In genomic region chr15:95654211-95654897, GRCm38 (mm10) we compare ENCODE assay signal across 8 mouse cellular contexts. TPM values are rescaled to one million over a fixed set of nuclear protein-coding genes. Genes with fewer than 3 reads are reported as not detected.
DNase-seq lines count a peak whose midpoint lies in the region; ATAC-seq lines count a peak whose summit lies in the region.

No protein-coding gene starts in this region.

- WGBS in embryonic facial prominence, embryonic 12.5 days: 1% methylated on average over 49 of the region's 49 CpGs
- WGBS in limb, embryonic 12.5 days: under 1% methylated on average over 49 of the region's 49 CpGs
- WGBS in stomach, embryonic 14.5 days: 2% methylated on average over 48 of the region's 49 CpGs

- H3K4me1 ChIP-seq in embryonic facial prominence, embryonic 12.5 days: peaks cover 11% of the 10 kb centered on the region
- H3K4me1 ChIP-seq in limb, embryonic 12.5 days (replicated peaks): peaks cover 16% of the 10 kb centered on the region
- H3K4me1 ChIP-seq in stomach, embryonic 14.5 days (ENCODE audit: control insufficient read depth, insufficient read depth, low read length): peaks cover 6% of the 10 kb centered on the region; the same call in 1 of the 2 replicates

- no peaks in the 10 kb centered on the region for H3K9me3 ChIP-seq in embryonic facial prominence, embryonic 12.5 days
- no peaks in the 10 kb centered on the region for H3K9me3 ChIP-seq in limb, embryonic 12.5 days
- H3K9me3 ChIP-seq in stomach, embryonic 14.5 days (ENCODE audit: control insufficient read depth, low read depth, low read length): no peaks in the 10 kb centered on the region

- 0 out of 2 replicates have a peak, but pooled peaks have one; percentile 35 for ATAC-seq in embryonic facial prominence, embryonic 12.5 days (ENCODE audit: insufficient number of reproducible peaks, insufficient read depth, low FRiP score, low TSS enrichment)
- ATAC-seq in limb, embryonic 12.5 days (ENCODE audit: insufficient number of reproducible peaks, insufficient read depth, low FRiP score, low TSS enrichment, low read depth): peak; percentile 37; the same call in 1 of the 2 replicates
- 0 out of 2 replicates have a peak, but pooled peaks have one; percentile 28 for ATAC-seq in stomach, embryonic 14.5 days (ENCODE audit: insufficient number of reproducible peaks, insufficient read depth, low FRiP score, low read depth)
- no peak for ATAC-seq in megakaryocyte progenitor cell, adult 5-6 weeks (replicated peaks; ENCODE audit: poor library complexity)

- peak; percentile 8 for DNase-seq in layer of hippocampus, adult 9-11 months
- no peak for DNase-seq in layer of hippocampus, adult 11-12 months (ENCODE audit: low spot score)
- peak; percentile 14 for DNase-seq in adrenal gland, postnatal 25 days
- no peak for DNase-seq in B cell, adult 2 months

- no peak overlapping the region for H3K27ac ChIP-seq in embryonic facial prominence, embryonic 12.5 days
- H3K27ac ChIP-seq in limb, embryonic 12.5 days: no peak overlapping the region
- no peak overlapping the region for H3K27ac ChIP-seq in stomach, embryonic 14.5 days (ENCODE audit: low read length)

- H3K9ac ChIP-seq in embryonic facial prominence, embryonic 12.5 days: peak overlapping the region; percentile 39; the same call in 1 of the 2 replicates
- peak overlapping the region; percentile 62 for H3K9ac ChIP-seq in limb, embryonic 12.5 days (replicated peaks)
- H3K9ac ChIP-seq in stomach, embryonic 14.5 days (replicated peaks; ENCODE audit: low read depth, low read length): 0 out of 2 replicates have a peak overlapping the region, but pooled peaks have one; percentile 3

- H3K4me3 ChIP-seq in embryonic facial prominence, embryonic 12.5 days: peak overlapping the region; percentile 40
- peak overlapping the region; percentile 49 for H3K4me3 ChIP-seq in limb, embryonic 12.5 days (replicated peaks)
- peak overlapping the region; percentile 30 for H3K4me3 ChIP-seq in stomach, embryonic 14.5 days (ENCODE audit: low read depth, low read length)

- peak overlapping the region; percentile 73 for H3K4me2 ChIP-seq in embryonic facial prominence, embryonic 12.5 days (replicated peaks)
- H3K4me2 ChIP-seq in limb, embryonic 12.5 days: peak overlapping the region; percentile 82
- H3K4me2 ChIP-seq in stomach, embryonic 14.5 days (replicated peaks; ENCODE audit: low read depth, low read length): peak overlapping the region; percentile 60

- H3K27me3 ChIP-seq in embryonic facial prominence, embryonic 12.5 days: peaks cover 62% of the 10 kb centered on the region
- H3K27me3 ChIP-seq in limb, embryonic 12.5 days: peaks cover 61% of the 10 kb centered on the region
- peaks cover 44% of the 10 kb centered on the region for H3K27me3 ChIP-seq in stomach, embryonic 14.5 days (ENCODE audit: control insufficient read depth, insufficient read depth, low read length)

- H3K36me3 ChIP-seq in embryonic facial prominence, embryonic 12.5 days: no peaks in the 10 kb centered on the region
- H3K36me3 ChIP-seq in limb, embryonic 12.5 days: no peaks in the 10 kb centered on the region
- no peaks in the 10 kb centered on the region for H3K36me3 ChIP-seq in stomach, embryonic 14.5 days (ENCODE audit: control insufficient read depth, insufficient read depth, low read length)

RNA-seq across cellular contexts. Expression of gene Dbx2, which starts 1.4 kb away (rescaled TPM):
- not detected in 2 replicates for total RNA-seq in adrenal gland, postnatal 25 days (2021)
- 0.64 and 2.2 TPM in 2 replicates for polyA plus RNA-seq in embryonic facial prominence, embryonic 12.5 days (2016; fragmentation: Nextera tagmentation; extraction: Ambion mirVana)
- polyA plus RNA-seq in limb, embryonic 12.5 days (2016; fragmentation: Nextera tagmentation; extraction: Ambion mirVana): 7.5 and 9.0 TPM in 2 replicates
- not detected in 2 replicates for polyA plus RNA-seq in stomach, embryonic 14.5 days (2014; fragmentation: Nextera tagmentation; extraction: Ambion mirVana)
- total RNA-seq in megakaryocyte progenitor cell, adult 5-6 weeks (2015): not detected in 2 replicates
- total RNA-seq in megakaryocyte progenitor cell, adult 5-6 weeks (2017): not detected in 2 replicates

Comparison
In these comparisons a context has a peak if more than half of its experiments do, and no peak if none do; other contexts are left out.
1. DNase-seq: peak in layer of hippocampus, adult 9-11 months (single experiment) and adrenal gland, postnatal 25 days (single experiment); none in layer of hippocampus, adult 11-12 months (single experiment) and B cell, adult 2 months (0 of 2).
2. H3K9ac ChIP-seq: peak in every context shown above with its lines; median percentile 62 in limb, embryonic 12.5 days; 39 in embryonic facial prominence, embryonic 12.5 days; 3 in stomach, embryonic 14.5 days.
3. Peak in every context shown above with its lines, with median percentiles within 50 percentile points of each other: H3K4me2 ChIP-seq and H3K4me3 ChIP-seq.